Mouse (Mus musculus) liver, embryonic 16.5 days (tissue): ENCODE results near the gene Gm10642. TPM values are rescaled to one million over a fixed set of nuclear protein-coding genes. Genes with fewer than 3 reads are reported as not detected.

Experiments used
- ATAC-seq: fragments of 200-750 bp; cut with Nextera tagmentation; 2 replicates; pipeline ENCODE4 v1.8.0; 2017; ENCODE audit warnings: low read depth, mild to moderate bottlenecking, moderate number of reproducible peaks, moderate library complexity
- H3K27ac ChIP-seq: fragments of 300-500 bp; sonication (generic); 2 replicates; pipeline ENCODE4 v1.5.1; 2014; ENCODE audit warnings: mild to moderate bottlenecking, low read length
- H3K27me3 ChIP-seq: fragments of 300-500 bp; sonication (generic); 2 replicates; pipeline ENCODE4 v1.6.1; 2014; ENCODE audit warnings: low read depth, low read length, mixed read lengths; ENCODE audit not compliant: control insufficient read depth, insufficient read depth
- H3K36me3 ChIP-seq: fragments of 300-500 bp; sonication (generic); 2 replicates; pipeline ENCODE4 v1.6.1; 2014; ENCODE audit warnings: mild to moderate bottlenecking; ENCODE audit not compliant: control insufficient read depth, insufficient read depth
- H3K4me1 ChIP-seq: fragments of 300-500 bp; sonication (generic); 2 replicates; pipeline ENCODE4 v1.6.1; 2014; ENCODE audit warnings: low read depth, low read length, mixed read lengths; ENCODE audit not compliant: control insufficient read depth
- H3K4me2 ChIP-seq: fragments of 300-500 bp; sonication (generic); 2 replicates; pipeline ENCODE4 v1.6.1; 2014; ENCODE audit warnings: low read depth, low read length, mixed read lengths
- H3K4me3 ChIP-seq: fragments of 300-500 bp; sonication (generic); 2 replicates; pipeline ENCODE4 v1.5.1; 2014; ENCODE audit warnings: low read depth, mild to moderate bottlenecking, low read length
- H3K9ac ChIP-seq: fragments of 300-500 bp; sonication (generic); 2 replicates; pipeline ENCODE4 v1.6.1; 2014; ENCODE audit warnings: low read depth, low read length
- H3K9me3 ChIP-seq: fragments of 300-500 bp; sonication (generic); replicated peaks from 2 replicates; pipeline ENCODE4 v1.6.1; 2016; ENCODE audit warnings: low read length; ENCODE audit not compliant: control insufficient read depth
- WGBS: fragments of 180-500 bp; shearing (Covaris S2); extraction: QIAGEN DNeasy Blood & Tissue Kit; methylation state at CpG from one replicate; pipeline ENCODE4 v1.1.7; 2014; ENCODE audit not compliant: insufficient replicate concordance; 5-methylcytosine and 5-hydroxymethylcytosine counted together
- polyA plus RNA-seq: library from polyadenylated mRNA; unstranded; fragments of >200 nt; fragmentation: Nextera tagmentation; extraction: Ambion mirVana; gene quantifications from 2 replicates; pipeline ENCODE4 v1.2.1, GENCODE M21; 2015

The Gm10642 gene
- polyA plus RNA-seq, 1 experiment from 2014 or later, result 0.90 TPM

GRCm38 (mm10) chr9:70679132-70680091 is 23.4 kb downstream of the Gm10642 start:
- Histone ChIP-seq H3K36me3 (no peaks in the 10 kb centered on the region; the same call in 1 of the 2 replicates), H3K4me2 (peak overlapping the region; percentile 51), H3K4me1 (peaks cover 34% of the 10 kb centered on the region), H3K4me3 (peak overlapping the region; percentile 80), H3K27me3 (no peaks in the 10 kb centered on the region), H3K9me3 (no peaks in the 10 kb centered on the region), H3K27ac (peak overlapping the region; percentile 97), H3K9ac (peak overlapping the region; percentile 97)
- peak; percentile 22 for ATAC-seq
- WGBS, result under 1% methylated on average over 99 of the region's 103 CpGs

- peak overlapping the region; percentile 81 for H3K4me2 ChIP-seq
- H3K9me3 ChIP-seq, result no peaks in the 10 kb centered on the region
- peaks cover 44% of the 10 kb centered on the region for H3K4me1 ChIP-seq
- 10% methylated on average over 1 of the region's 1 CpGs for WGBS
- peak overlapping the region; percentile 80 for H3K4me3 ChIP-seq
- H3K27ac ChIP-seq, result peak overlapping the region; percentile 57; the same call in 1 of the 2 replicates
- peak overlapping the region; percentile 68 for H3K9ac ChIP-seq
- no peak for ATAC-seq
- H3K27me3 ChIP-seq, result no peaks in the 10 kb centered on the region
- H3K36me3 ChIP-seq, result no peaks in the 10 kb centered on the region; the same call in 1 of the 2 replicates
Observed at GRCm38 (mm10) chr9:70682202-70682601, 26.2 kb downstream of the Gm10642 start.

GRCm38 (mm10) chr9:70688301-70688968 is 32.4 kb downstream of the Gm10642 start:
- no peak overlapping the region for H3K9ac ChIP-seq
- H3K4me2 ChIP-seq, result no peak overlapping the region
- H3K4me3 ChIP-seq, result no peak overlapping the region
- 39% methylated on average over 2 of the region's 2 CpGs for WGBS
- no peaks in the 10 kb centered on the region; the same call in 1 of the 2 replicates for H3K36me3 ChIP-seq
- H3K4me1 ChIP-seq, result peaks cover 54% of the 10 kb centered on the region
- H3K27me3 ChIP-seq, result no peaks in the 10 kb centered on the region
- 0 out of 2 replicates have a peak overlapping the region, but pooled peaks have one; percentile 5 for H3K27ac ChIP-seq
- ATAC-seq, result peak; percentile 61; the same call in 1 of the 2 replicates
- no peaks in the 10 kb centered on the region for H3K9me3 ChIP-seq

GRCm38 (mm10) chr9:70689926-70690325 is 33.9 kb downstream of the Gm10642 start:
- Histone ChIP-seq H3K4me2 (peak overlapping the region; percentile 46), H3K27me3 (no peaks in the 10 kb centered on the region), H3K36me3 (no peaks in the 10 kb centered on the region), H3K9me3 (no peaks in the 10 kb centered on the region), H3K4me3 (peak overlapping the region; percentile 13; the same call in 1 of the 2 replicates), H3K27ac (peak overlapping the region; percentile 41), H3K4me1 (peaks cover 59% of the 10 kb centered on the region), H3K9ac (0 out of 2 replicates have a peak overlapping the region, but pooled peaks have one; percentile 20)
- 53% methylated on average over 3 of the region's 3 CpGs for WGBS
- no peak for ATAC-seq

GRCm38 (mm10) chr9:70690579-70690978 is 34.5 kb downstream of the Gm10642 start:
- no peak for ATAC-seq
- H3K4me1 ChIP-seq, result peaks cover 57% of the 10 kb centered on the region
- no peak overlapping the region for H3K27ac ChIP-seq
- H3K4me3 ChIP-seq, result no peak overlapping the region
- no peaks in the 10 kb centered on the region for H3K36me3 ChIP-seq
- no peak overlapping the region for H3K4me2 ChIP-seq
- no peaks in the 10 kb centered on the region for H3K27me3 ChIP-seq
- H3K9me3 ChIP-seq, result no peaks in the 10 kb centered on the region
- no peak overlapping the region for H3K9ac ChIP-seq

GRCm38 (mm10) chr9:70691772-70692693 is 36.0 kb downstream of the Gm10642 start:
- ATAC-seq, result no peak
- Histone ChIP-seq H3K4me3 (no peak overlapping the region), H3K9ac (no peak overlapping the region), H3K4me1 (peaks cover 53% of the 10 kb centered on the region), H3K27ac (no peak overlapping the region), H3K27me3 (no peaks in the 10 kb centered on the region), H3K4me2 (no peak overlapping the region), H3K36me3 (no peaks in the 10 kb centered on the region), H3K9me3 (no peaks in the 10 kb centered on the region)
- WGBS, result 40% methylated on average over 2 of the region's 2 CpGs

- H3K36me3 ChIP-seq, result no peaks in the 10 kb centered on the region; the same call in 1 of the 2 replicates
- no peak overlapping the region for H3K4me3 ChIP-seq
- H3K4me2 ChIP-seq, result no peak overlapping the region
- no peak overlapping the region for H3K9ac ChIP-seq
- no peaks in the 10 kb centered on the region for H3K9me3 ChIP-seq
- peak; percentile 32; the same call in 1 of the 2 replicates for ATAC-seq
- H3K27me3 ChIP-seq, result no peaks in the 10 kb centered on the region
- WGBS, result 55% methylated on average over 2 of the region's 2 CpGs
- peaks cover 48% of the 10 kb centered on the region for H3K4me1 ChIP-seq
- H3K27ac ChIP-seq, result peak overlapping the region; percentile 21; the same call in 1 of the 2 replicates
Observed at GRCm38 (mm10) chr9:70695723-70696122, 39.7 kb downstream of the Gm10642 start.

- WGBS, result 10% methylated on average over 1 of the region's 1 CpGs
- Histone ChIP-seq H3K36me3 (no peaks in the 10 kb centered on the region; the same call in 1 of the 2 replicates), H3K27ac (no peak overlapping the region), H3K4me3 (no peak overlapping the region), H3K27me3 (no peaks in the 10 kb centered on the region), H3K9ac (no peak overlapping the region), H3K4me1 (peaks cover 44% of the 10 kb centered on the region), H3K9me3 (no peaks in the 10 kb centered on the region), H3K4me2 (no peak overlapping the region)
- no peak for ATAC-seq
Observed at GRCm38 (mm10) chr9:70698090-70698489, 42.0 kb downstream of the Gm10642 start.
